Mouse (Mus musculus): Measurements from ENCODE around the gene Stx5a.

- TF ChIP-seq CTCF (IDR thresholded peaks at IDR 0.05; ENCODE audit: low read depth) = no peak
- no peak for TF ChIP-seq EP300 (IDR thresholded peaks at IDR 0.05; ENCODE audit: low read depth)
These were observed 32.3 kb upstream of the Stx5a start for GRCm38 (mm10) chr19:8708954-8709353.

All from liver, postnatal 0 days (tissue).